Mouse (Mus musculus) C2C12 (cell line): Measurements from ENCODE around the gene Strn3.

Experiments
- CEBPB ChIP-seq: IDR thresholded peaks from one replicate; pipeline ENCODE4 v1.6.1; 2011; ENCODE audit warnings: low read depth, mild to moderate bottlenecking, control low read depth, moderate library complexity
- CTCF ChIP-seq: IDR thresholded peaks from one replicate; pipeline ENCODE4 v1.5.1; 2011; ENCODE audit not compliant: control insufficient read depth, insufficient read depth, insufficient read length
- FOSL1 ChIP-seq: IDR thresholded peaks from one replicate; pipeline ENCODE4 v1.8.0; 2011; ENCODE audit warnings: mild to moderate bottlenecking, low read length; ENCODE audit not compliant: poor library complexity, insufficient read depth, severe bottlenecking
- MAX ChIP-seq: IDR thresholded peaks from one replicate; pipeline ENCODE4 v1.6.1; 2011; ENCODE audit warnings: mild to moderate bottlenecking, control low read depth
- MYOD1 ChIP-seq: IDR thresholded peaks from one replicate; pipeline ENCODE4 v1.6.1; 2011; ENCODE audit warnings: low read depth; ENCODE audit not compliant: control insufficient read depth, insufficient read length
- MYOG ChIP-seq: IDR thresholded peaks from one replicate; pipeline ENCODE4 v1.6.1; 2011; ENCODE audit not compliant: control insufficient read depth, insufficient read length; ENCODE audit errors: extremely low read depth
- USF1 ChIP-seq: IDR thresholded peaks from one replicate; pipeline ENCODE4 v1.6.1; 2011; ENCODE audit warnings: low read depth, mild to moderate bottlenecking, control low read depth, moderate library complexity

DNA sequence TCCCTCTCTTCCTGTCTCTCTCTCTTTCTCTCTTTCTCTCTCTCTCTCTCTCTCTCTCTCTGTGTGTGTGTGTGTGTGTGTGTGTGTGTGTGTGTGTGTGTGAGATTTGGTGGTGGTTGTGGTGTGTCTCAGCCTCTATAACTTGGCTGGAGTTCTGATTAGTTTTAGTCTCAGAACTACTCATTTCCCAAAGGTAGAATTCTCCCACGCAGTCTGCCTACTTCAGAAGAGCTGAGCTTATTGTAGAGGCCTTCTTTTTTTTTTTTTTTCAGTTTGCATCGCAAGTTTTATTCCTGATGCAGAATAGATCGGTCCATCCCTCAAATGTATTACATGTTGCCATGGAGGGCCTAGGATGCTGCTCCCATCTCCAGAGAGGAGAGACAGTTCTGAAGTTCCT lies 18.0 kb upstream of the Strn3 start:
- no peak for TF ChIP-seq CTCF
- TF ChIP-seq USF1: no peak
- TF ChIP-seq MAX: no peak
- no peak for TF ChIP-seq CEBPB
- no peak for TF ChIP-seq MYOG
- TF ChIP-seq MYOD1: no peak
- TF ChIP-seq FOSL1: no peak
